Mouse (Mus musculus) limb, embryonic 11.5 days (tissue): ENCODE results near the gene Zic5. TPM values are rescaled to one million over a fixed set of nuclear protein-coding genes. Genes with fewer than 3 reads are reported as not detected.

Experiments used
- ATAC-seq: fragments of 200-750 bp; cut with Nextera tagmentation; 2 replicates; pipeline ENCODE4 v1.8.0; 2017; ENCODE audit warnings: low read depth; ENCODE audit not compliant: insufficient number of reproducible peaks, low FRiP score, low TSS enrichment
- DNase-seq: peaks from one replicate; pipeline ENCODE4 v3.0.0-alpha.2; 2015; ENCODE audit warnings: low spot score
- H3K27ac ChIP-seq: fragments of 300-500 bp; sonication (generic); replicated peaks from 2 replicates; pipeline ENCODE4 v1.5.1; 2014; ENCODE audit warnings: low read depth, mild to moderate bottlenecking, low read length
- H3K27me3 ChIP-seq: fragments of 300-500 bp; sonication (generic); 2 replicates; pipeline ENCODE4 v1.6.1; 2014; ENCODE audit warnings: mild to moderate bottlenecking, low read length, mixed read lengths; ENCODE audit not compliant: control insufficient read depth, insufficient read depth
- H3K36me3 ChIP-seq: fragments of 300-500 bp; sonication (generic); 2 replicates; pipeline ENCODE4 v1.6.1; 2014; ENCODE audit warnings: mild to moderate bottlenecking, low read length, moderate library complexity, mixed read lengths; ENCODE audit not compliant: control insufficient read depth, insufficient read depth
- H3K4me1 ChIP-seq: fragments of 300-500 bp; sonication (generic); 2 replicates; pipeline ENCODE4 v1.6.1; 2014; ENCODE audit warnings: low read length, mixed read lengths; ENCODE audit not compliant: control insufficient read depth, insufficient read depth
- H3K4me2 ChIP-seq: fragments of 300-500 bp; sonication (generic); 2 replicates; pipeline ENCODE4 v1.6.1; 2014; ENCODE audit warnings: low read depth, mild to moderate bottlenecking, moderate library complexity; ENCODE audit not compliant: severe bottlenecking
- H3K4me3 ChIP-seq: fragments of 300-500 bp; sonication (generic); 2 replicates; pipeline ENCODE4 v1.5.1; 2014; ENCODE audit warnings: low read depth, low read length
- H3K9ac ChIP-seq: fragments of 300-500 bp; sonication (generic); 2 replicates; pipeline ENCODE4 v1.6.1; 2014; ENCODE audit warnings: mild to moderate bottlenecking, low read length
- H3K9me3 ChIP-seq: fragments of 300-500 bp; sonication (generic); 2 replicates; pipeline ENCODE4 v1.6.1; 2016; ENCODE audit warnings: low read length; ENCODE audit not compliant: control insufficient read depth
- WGBS: fragments of 180-500 bp; shearing (Covaris S2); extraction: QIAGEN DNeasy Blood & Tissue Kit; methylation state at CpG from one replicate; pipeline ENCODE4 v1.1.7; 2014; 5-methylcytosine and 5-hydroxymethylcytosine counted together
- polyA plus RNA-seq: library from polyadenylated mRNA; unstranded; fragments of >200 nt; fragmentation: Nextera tagmentation; extraction: Ambion mirVana; gene quantifications from 2 replicates; pipeline ENCODE4 v1.2.1, GENCODE M21; 2014

The Zic5 gene
- polyA plus RNA-seq: 11.3 and 12.5 TPM in 2 replicates

- H3K27me3 ChIP-seq: peaks cover 18% of the 10 kb centered on the region
- no peaks in the 10 kb centered on the region for H3K36me3 ChIP-seq
- H3K9me3 ChIP-seq: no peaks in the 10 kb centered on the region
- ATAC-seq (peak; percentile 69), DNase-seq (peak; percentile 84)
- WGBS: under 1% methylated on average over 52 of the region's 62 CpGs
- H3K4me1 ChIP-seq: peaks cover 27% of the 10 kb centered on the region
- peak within 1 kb of the TSS; percentile 96 for H3K27ac ChIP-seq
- H3K9ac ChIP-seq: peak within 1 kb of the TSS; percentile 93
- peak within 1 kb of the TSS; percentile 63 for H3K4me3 ChIP-seq
- H3K4me2 ChIP-seq: peak within 1 kb of the TSS; percentile 83
These were observed at the start of gene Zic5 for GRCm38 (mm10) chr14:122464763-122465741. TSS of gene Zic5 (minus strand) at chr14:122465677.

GRCm38 (mm10) chr14:122513511-122514036 is 48.1 kb upstream of the Zic5 start:
- WGBS: 86% methylated on average over 1 of the region's 1 CpGs
- H3K4me2 ChIP-seq: no peak overlapping the region
- no peaks in the 10 kb centered on the region for H3K4me1 ChIP-seq
- no peak overlapping the region for H3K4me3 ChIP-seq
- no peaks in the 10 kb centered on the region for H3K27me3 ChIP-seq
- DNase-seq: no peak
- ATAC-seq: no peak
- no peak overlapping the region for H3K9ac ChIP-seq
- no peaks in the 10 kb centered on the region for H3K9me3 ChIP-seq
- no peak overlapping the region for H3K27ac ChIP-seq
- H3K36me3 ChIP-seq: no peaks in the 10 kb centered on the region

- Histone ChIP-seq H3K4me1 (no peaks in the 10 kb centered on the region), H3K4me2 (no peak overlapping the region), H3K27ac (no peak overlapping the region), H3K9ac (no peak overlapping the region), H3K4me3 (no peak overlapping the region), H3K36me3 (no peaks in the 10 kb centered on the region), H3K27me3 (no peaks in the 10 kb centered on the region), H3K9me3 (no peaks in the 10 kb centered on the region)
- 81% methylated on average over 3 of the region's 3 CpGs for WGBS
- ATAC-seq (no peak), DNase-seq (no peak)
These were observed 46.0 kb upstream of the Zic5 start for GRCm38 (mm10) chr14:122511519-122511918.

- Histone ChIP-seq H3K27ac (no peak overlapping the region), H3K36me3 (no peaks in the 10 kb centered on the region), H3K9me3 (no peaks in the 10 kb centered on the region), H3K4me1 (no peaks in the 10 kb centered on the region), H3K27me3 (no peaks in the 10 kb centered on the region), H3K9ac (no peak overlapping the region), H3K4me2 (no peak overlapping the region), H3K4me3 (no peak overlapping the region)
- DNase-seq: no peak
- ATAC-seq: no peak
- 20% methylated on average over 2 of the region's 2 CpGs for WGBS
These were observed 43.6 kb upstream of the Zic5 start for GRCm38 (mm10) chr14:122509058-122509457.

GRCm38 (mm10) chr14:122492015-122492414 is 26.5 kb upstream of the Zic5 start:
- DNase-seq (no peak), ATAC-seq (no peak)
- H3K9me3 ChIP-seq: no peaks in the 10 kb centered on the region
- H3K4me3 ChIP-seq: no peak overlapping the region
- H3K4me1 ChIP-seq: peaks cover 10% of the 10 kb centered on the region; the same call in 1 of the 2 replicates
- no peak overlapping the region for H3K9ac ChIP-seq
- H3K4me2 ChIP-seq: no peak overlapping the region
- H3K27ac ChIP-seq: no peak overlapping the region
- H3K27me3 ChIP-seq: peaks cover 9% of the 10 kb centered on the region
- H3K36me3 ChIP-seq: no peaks in the 10 kb centered on the region
- 61% methylated on average over 1 of the region's 1 CpGs for WGBS

- Histone ChIP-seq H3K4me1 (peaks cover 10% of the 10 kb centered on the region; the same call in 1 of the 2 replicates), H3K4me2 (no peak overlapping the region), H3K9me3 (no peaks in the 10 kb centered on the region), H3K27me3 (peaks cover 9% of the 10 kb centered on the region), H3K27ac (no peak overlapping the region), H3K4me3 (no peak overlapping the region), H3K36me3 (no peaks in the 10 kb centered on the region), H3K9ac (no peak overlapping the region)
- DNase-seq: no peak
- ATAC-seq: no peak
- 54% methylated on average over 6 of the region's 6 CpGs for WGBS
These were observed 26.0 kb upstream of the Zic5 start for GRCm38 (mm10) chr14:122491521-122491920.

- ATAC-seq (peak; percentile 41), DNase-seq (peak; percentile 65)
- no peaks in the 10 kb centered on the region for H3K9me3 ChIP-seq
- H3K27me3 ChIP-seq: peaks cover 11% of the 10 kb centered on the region
- under 1% methylated on average over 51 of the region's 51 CpGs for WGBS
- peak within 1 kb of the TSS; percentile 28 for H3K4me3 ChIP-seq
- no peaks in the 10 kb centered on the region for H3K36me3 ChIP-seq
- H3K9ac ChIP-seq: peak within 1 kb of the TSS; percentile 62
- peak within 1 kb of the TSS; percentile 69 for H3K4me2 ChIP-seq
- peaks cover 10% of the 10 kb centered on the region; the same call in 1 of the 2 replicates for H3K4me1 ChIP-seq
- peak within 1 kb of the TSS; percentile 22 for H3K27ac ChIP-seq
These were observed 25.2 kb upstream of the Zic5 start, which contains the start of gene Gm10837 for GRCm38 (mm10) chr14:122490441-122491328. TSS of gene Gm10837 (plus strand) at chr14:122490586.
